Mouse (Mus musculus) urinary bladder, postnatal 4 days (tissue): ENCODE measurements at regions not wholly inside any gene's neighbourhood (a gene's known extent, or its start where the extent isn't known, plus 50 kb on each side); places are given as distances from the start of the nearest gene placed in this dataset.

ENCODE experiments used
- DNase-seq, 2 experiments: peaks; one replicate each; pipeline ENCODE4 v3.0.0; 2021 to 2022; ENCODE audit warnings: low spot score in 2 of 2

- no peak for DNase-seq
Observed at GRCm38 (mm10) chr6:98872334-98872733, 529.8 kb upstream of the Gm765 start.

GRCm38 (mm10) chr6:98869772-98870171 is 527.2 kb upstream of the Gm765 start:
- DNase-seq = no peak

GRCm38 (mm10) chr6:98864306-98864705 is 521.8 kb upstream of the Gm765 start:
- no peak for DNase-seq

- DNase-seq = no peak
Observed at GRCm38 (mm10) chr6:98855958-98856357, 513.4 kb upstream of the Gm765 start.

GRCm38 (mm10) chr6:98850906-98851305 is 508.4 kb upstream of the Gm765 start:
- no peak for DNase-seq

- no peak for DNase-seq
Observed at GRCm38 (mm10) chr6:98848835-98849234, 506.3 kb upstream of the Gm765 start.

- no peak for DNase-seq
Observed at GRCm38 (mm10) chr6:98846001-98846695, 503.6 kb upstream of the Gm765 start.

- DNase-seq = no peak
Observed at GRCm38 (mm10) chr6:98843598-98843997, 501.0 kb upstream of the Gm765 start.

- DNase-seq = no peak
Observed at GRCm38 (mm10) chr6:98842924-98843323, 500.4 kb upstream of the Gm765 start.

GRCm38 (mm10) chr6:98833922-98834321 is 491.4 kb upstream of the Gm765 start:
- no peak for DNase-seq

GRCm38 (mm10) chr6:98830191-98830590 is 487.6 kb upstream of the Gm765 start:
- no peak for DNase-seq

- DNase-seq = no peak
Observed at GRCm38 (mm10) chr6:98808046-98808445, 465.5 kb upstream of the Gm765 start.

GRCm38 (mm10) chr6:98803384-98803949 is 460.9 kb upstream of the Gm765 start:
- no peak for DNase-seq

GRCm38 (mm10) chr6:98801061-98801460 is 458.5 kb upstream of the Gm765 start:
- DNase-seq = no peak

GRCm38 (mm10) chr6:98800040-98800439 is 457.5 kb upstream of the Gm765 start:
- no peak for DNase-seq

GRCm38 (mm10) chr6:98797778-98798177 is 455.2 kb upstream of the Gm765 start:
- DNase-seq = no peak

GRCm38 (mm10) chr6:98797373-98797772 is 454.8 kb upstream of the Gm765 start:
- no peak for DNase-seq

GRCm38 (mm10) chr6:98796666-98797065 is 454.1 kb upstream of the Gm765 start:
- DNase-seq = no peak

- DNase-seq = no peak
Observed at GRCm38 (mm10) chr6:98787422-98787821, 444.9 kb upstream of the Gm765 start.

GRCm38 (mm10) chr6:98782074-98782473 is 439.5 kb upstream of the Gm765 start:
- no peak for DNase-seq

- no peak for DNase-seq
Observed at GRCm38 (mm10) chr6:98775780-98776179, 433.2 kb upstream of the Gm765 start.

GRCm38 (mm10) chr6:98769999-98770398 is 427.4 kb upstream of the Gm765 start:
- DNase-seq = no peak

GRCm38 (mm10) chr6:98769322-98769721 is 426.8 kb upstream of the Gm765 start:
- no peak for DNase-seq

- DNase-seq = no peak
Observed at GRCm38 (mm10) chr6:98767858-98768336, 425.3 kb upstream of the Gm765 start.
